Mouse (Mus musculus) Muller cell, postnatal 12 days (primary cell): ENCODE data around the gene H2al1d.
"Not testable (repeated sequence)": the region's sequence is repeated elsewhere in the genome, so short reads cannot be mapped to it uniquely, and the experiment has no call there.

Source experiments
- DNase-seq: peaks from one replicate; pipeline ENCODE4 v3.0.0-alpha.2; 2015; ENCODE audit errors: inconsistent ontology term

The H2al1d gene

DNA sequence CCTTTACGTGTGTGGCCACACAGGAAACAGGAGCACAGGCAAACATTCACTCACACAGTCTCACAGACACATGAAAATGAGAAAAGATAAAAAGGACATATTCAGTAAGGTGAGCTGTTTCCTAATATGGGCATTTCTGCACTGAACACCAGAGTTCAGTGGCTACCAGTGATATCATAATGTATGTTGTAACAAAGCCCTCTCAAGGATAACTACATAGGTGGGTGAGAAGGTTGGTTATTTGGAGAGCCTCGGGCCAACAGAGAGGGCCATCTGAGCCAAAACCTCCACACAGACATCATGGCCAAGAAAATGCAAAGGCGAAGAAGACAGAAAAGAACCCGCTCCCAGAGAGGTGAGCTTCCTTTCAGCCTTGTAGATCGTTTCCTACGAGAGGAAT is at the start of gene H2al1d:
H2al1d (plus strand) TSS at position 301 of the 400 bp plus-strand sequence.
- not testable (repeated sequence) for DNase-seq

DNA sequence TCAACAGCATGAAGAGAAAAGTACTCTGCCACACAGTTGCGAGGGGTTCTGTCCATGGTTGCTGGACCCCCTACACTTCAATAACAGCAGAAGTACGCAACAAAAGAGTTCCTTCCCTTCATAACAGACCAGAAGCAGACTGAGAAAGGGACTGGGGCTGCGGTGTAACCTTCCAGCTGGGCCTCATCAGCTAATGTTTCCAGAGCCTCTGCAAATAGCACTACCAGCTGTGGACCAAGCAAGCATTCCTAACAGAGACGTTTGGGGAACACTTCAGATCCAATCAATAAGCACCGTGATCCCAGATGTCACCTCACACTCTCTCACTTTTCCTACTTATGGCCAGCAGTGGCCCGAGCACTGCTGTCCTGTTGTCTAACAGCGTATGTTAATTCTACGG is 43.7 kb upstream of the H2al1d start:
- DNase-seq = no peak

DNA sequence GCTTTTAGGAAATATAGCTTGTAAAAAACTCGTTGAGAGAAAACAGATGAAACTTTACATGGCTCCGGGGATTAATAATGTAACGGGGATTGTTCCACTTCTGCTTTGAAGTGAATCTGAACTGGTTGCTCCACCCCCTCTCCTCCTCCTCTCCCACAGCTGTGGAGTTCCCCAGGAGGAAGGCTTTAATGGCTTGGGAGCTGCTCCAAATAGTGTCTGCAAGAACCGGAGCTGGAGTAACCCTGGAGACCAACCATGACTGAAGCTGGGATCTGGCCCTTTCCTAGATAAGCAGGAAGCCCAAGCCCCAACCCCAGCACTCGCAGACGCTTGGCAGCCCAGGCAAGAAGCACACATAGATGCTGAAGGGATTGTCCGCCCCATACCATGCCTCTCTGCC is 40.8 kb upstream of the H2al1d start:
- DNase-seq = no peak

DNA sequence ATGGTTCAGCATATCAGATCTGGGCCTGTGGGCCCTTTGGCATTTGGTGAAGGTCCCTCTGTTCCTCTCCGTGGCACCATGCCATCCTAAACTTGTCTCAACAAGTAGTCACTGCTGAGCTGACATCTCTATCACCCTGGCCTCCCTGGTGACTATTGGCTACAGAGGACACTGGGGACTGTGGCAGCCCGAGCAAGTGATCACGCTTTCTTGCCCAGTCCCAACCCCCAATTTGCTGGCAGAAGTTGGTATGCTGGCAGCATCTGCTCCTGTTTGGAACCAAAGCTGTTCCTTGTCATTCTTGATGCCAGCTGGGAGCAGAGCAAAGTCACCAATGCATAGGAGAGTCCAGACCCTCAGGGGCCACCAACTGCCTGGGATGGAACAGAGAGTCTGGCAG is 39.5 kb upstream of the H2al1d start:
- DNase-seq = peak; percentile 32

DNA sequence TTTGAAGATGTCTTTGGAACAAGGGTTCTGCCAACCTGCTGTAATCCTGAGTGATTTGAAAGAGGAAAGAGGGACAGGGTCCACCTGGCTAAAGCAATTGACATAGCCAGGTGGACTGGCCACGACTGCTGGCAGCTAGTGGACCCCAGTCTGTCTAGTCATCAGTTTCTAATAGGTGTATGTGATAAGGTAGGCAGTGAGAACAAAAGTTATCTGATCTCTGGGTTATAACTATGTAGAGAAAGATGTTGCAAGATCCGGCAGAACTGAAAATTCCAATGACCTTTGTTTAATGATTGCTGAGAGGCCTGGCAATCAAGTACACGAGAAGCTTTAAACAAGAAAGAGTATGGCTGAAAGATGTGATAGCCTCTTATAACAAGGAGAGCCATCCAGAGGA is 35.4 kb upstream of the H2al1d start:
- DNase-seq = no peak

DNA sequence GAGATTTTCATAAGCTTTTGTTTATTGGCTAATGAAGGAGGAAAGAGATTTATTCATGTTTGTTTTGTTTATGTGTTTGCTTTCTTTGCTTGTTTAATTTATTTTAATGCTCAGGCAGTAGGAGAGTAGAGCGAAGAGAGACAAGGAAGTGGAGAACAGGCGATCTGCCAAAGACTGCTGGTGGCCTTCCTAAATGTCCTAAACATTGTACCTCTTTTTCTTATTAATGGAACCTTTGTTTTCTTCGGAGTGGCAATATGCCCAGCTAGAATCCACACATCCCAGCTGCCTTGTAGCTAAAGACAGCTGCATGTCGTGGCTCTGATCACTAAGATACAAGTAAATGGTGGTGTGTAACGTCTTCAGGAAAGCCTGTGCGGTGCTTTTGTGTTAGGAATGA is 31.5 kb upstream of the H2al1d start:
- DNase-seq = no peak

DNA sequence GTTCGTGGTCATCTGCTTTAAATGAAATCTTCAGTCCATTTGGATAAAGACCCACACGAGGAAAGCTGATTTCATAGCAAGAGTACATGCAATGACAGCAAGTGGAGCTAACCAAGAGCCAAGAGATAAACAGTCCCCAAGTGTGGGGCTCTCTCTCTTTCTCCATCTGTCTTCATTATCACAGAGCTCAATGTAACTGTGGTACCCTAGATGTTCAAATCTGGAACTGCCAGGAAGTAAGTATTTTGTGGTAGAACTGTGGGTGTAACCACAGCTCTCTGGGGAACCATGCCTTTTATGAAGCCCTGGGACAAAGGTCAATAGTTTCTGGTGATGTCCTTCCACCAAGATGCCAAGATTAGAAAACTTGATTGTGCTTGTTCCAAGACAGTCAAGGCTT is 27.9 kb upstream of the H2al1d start:
- no peak for DNase-seq

DNA sequence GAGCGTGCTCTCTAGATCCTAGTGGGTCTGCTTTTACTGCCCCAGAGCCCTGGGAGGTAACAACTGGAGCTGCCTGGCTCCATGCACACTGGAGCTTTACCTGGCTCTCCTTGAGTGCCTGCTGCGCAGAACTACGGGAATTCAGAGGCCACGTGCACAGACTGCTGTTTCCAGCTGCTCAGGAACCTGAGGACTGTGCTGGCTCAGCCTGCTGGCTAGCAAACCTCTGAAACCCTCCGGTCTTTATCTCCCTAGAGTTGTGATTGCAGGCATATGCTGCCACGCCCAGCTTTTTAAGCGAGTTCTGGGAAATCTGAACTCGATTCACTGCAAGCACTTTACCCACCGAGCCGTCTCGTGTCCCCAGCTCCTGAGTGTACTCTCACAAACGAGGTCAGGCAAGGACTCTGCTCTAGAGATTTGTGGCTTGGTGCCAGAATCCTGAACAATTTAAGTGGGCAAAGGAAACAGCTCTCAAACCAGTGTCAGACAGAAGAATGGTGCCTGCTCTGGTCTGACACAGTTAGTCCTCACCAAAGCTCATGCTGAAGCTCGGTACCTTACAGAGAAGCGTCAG is 20.2 kb upstream of the H2al1d start:
- peak; percentile 5 for DNase-seq

DNA sequence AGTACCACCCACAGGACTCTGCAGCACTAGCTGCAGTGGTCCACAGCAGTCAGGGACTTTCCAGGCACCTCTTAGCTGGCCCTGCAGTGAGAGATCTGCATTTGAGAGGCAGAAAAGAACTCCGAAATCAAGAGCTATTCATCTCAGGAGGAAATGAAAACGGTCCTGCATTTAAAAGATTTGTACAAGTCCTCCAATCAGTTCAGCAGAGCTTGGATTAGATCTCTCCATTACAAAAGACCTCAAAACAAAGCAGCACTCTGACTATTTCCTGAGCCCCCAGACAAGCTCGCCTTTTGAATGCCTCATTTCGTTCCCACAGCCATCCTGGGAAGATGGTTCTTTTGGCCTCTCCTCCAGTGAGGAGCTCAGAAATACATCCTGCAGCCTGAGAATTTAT is 19.4 kb upstream of the H2al1d start:
- no peak for DNase-seq

DNA sequence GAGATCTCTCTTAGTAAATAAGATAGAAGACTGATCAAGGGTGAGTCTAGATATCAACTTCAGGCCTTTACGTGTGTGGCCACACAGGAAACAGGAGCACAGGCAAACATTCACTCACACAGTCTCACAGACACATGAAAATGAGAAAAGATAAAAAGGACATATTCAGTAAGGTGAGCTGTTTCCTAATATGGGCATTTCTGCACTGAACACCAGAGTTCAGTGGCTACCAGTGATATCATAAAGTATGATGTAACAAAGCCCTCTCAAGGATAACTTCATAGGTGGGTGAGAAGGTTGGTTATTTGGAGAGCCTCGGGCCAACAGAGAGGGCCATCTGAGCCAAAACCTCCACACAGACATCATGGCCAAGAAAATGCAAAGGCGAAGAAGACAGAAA is 9.7 kb upstream of the H2al1d start, which contains the start of gene H2al1a:
H2al1a (plus strand) TSS at position 301 of the 400 bp plus-strand sequence.
- DNase-seq = not testable (repeated sequence)

DNA sequence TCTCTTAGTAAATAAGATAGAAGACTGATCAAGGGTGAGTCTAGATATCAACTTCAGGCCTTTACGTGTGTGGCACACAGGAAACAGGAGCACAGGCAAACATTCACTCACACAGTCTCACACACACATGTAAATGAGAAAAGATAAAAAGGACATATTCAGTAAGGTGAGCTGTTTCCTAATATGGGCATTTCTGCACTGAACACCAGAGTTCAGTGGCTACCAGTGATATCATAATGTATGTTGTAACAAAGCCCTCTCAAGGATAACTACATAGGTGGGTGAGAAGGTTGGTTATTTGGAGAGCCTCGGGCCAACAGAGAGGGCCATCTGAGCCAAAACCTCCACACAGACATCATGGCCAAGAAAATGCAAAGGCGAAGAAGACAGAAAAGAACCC is 6.5 kb upstream of the H2al1d start, which contains the start of gene H2al1b:
H2al1b (plus strand) TSS at position 301 of the 400 bp plus-strand sequence.
- DNase-seq = not testable (repeated sequence)

DNA sequence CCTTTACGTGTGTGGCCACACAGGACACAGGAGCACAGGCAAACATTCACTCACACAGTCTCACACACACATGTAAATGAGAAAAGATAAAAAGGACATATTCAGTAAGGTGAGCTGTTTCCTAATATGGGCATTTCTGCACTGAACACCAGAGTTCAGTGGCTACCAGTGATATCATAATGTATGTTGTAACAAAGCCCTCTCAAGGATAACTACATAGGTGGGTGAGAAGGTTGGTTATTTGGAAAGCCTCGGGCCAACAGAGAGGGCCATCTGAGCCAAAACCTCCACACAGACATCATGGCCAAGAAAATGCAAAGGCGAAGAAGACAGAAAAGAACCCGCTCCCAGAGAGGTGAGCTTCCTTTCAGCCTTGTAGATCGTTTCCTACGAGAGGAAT is 3.3 kb upstream of the H2al1d start, which contains the start of gene H2al1c:
H2al1c (plus strand) TSS at position 301 of the 400 bp plus-strand sequence.
- not testable (repeated sequence) for DNase-seq

DNA sequence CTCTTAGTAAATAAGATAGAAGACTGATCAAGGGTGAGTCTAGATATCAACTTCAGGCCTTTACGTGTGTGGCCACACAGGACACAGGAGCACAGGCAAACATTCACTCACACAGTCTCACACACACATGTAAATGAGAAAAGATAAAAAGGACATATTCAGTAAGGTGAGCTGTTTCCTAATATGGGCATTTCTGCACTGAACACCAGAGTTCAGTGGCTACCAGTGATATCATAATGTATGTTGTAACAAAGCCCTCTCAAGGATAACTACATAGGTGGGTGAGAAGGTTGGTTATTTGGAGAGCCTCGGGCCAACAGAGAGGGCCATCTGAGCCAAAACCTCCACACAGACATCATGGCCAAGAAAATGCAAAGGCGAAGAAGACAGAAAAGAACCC is 3.0 kb downstream of the H2al1d start, which contains the start of gene H2al1e:
H2al1e (plus strand) TSS at position 301 of the 400 bp plus-strand sequence.
- not testable (repeated sequence) for DNase-seq

DNA sequence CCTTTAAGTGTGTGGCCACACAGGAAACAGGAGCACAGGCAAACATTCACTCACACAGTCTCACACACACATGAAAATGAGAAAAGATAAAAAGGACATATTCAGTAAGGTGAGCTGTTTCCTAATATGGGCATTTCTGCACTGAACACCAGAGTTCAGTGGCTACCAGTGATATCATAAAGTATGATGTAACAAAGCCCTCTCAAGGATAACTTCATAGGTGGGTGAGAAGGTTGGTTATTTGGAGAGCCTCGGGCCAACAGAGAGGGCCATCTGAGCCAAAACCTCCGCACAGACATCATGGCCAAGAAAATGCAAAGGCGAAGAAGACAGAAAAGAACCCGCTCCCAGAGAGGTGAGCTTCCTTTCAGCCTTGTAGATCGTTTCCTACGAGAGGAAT is 6.2 kb downstream of the H2al1d start, which contains the start of gene H2al1f:
H2al1f (plus strand) TSS at position 301 of the 400 bp plus-strand sequence.
- DNase-seq = not testable (repeated sequence)

DNA sequence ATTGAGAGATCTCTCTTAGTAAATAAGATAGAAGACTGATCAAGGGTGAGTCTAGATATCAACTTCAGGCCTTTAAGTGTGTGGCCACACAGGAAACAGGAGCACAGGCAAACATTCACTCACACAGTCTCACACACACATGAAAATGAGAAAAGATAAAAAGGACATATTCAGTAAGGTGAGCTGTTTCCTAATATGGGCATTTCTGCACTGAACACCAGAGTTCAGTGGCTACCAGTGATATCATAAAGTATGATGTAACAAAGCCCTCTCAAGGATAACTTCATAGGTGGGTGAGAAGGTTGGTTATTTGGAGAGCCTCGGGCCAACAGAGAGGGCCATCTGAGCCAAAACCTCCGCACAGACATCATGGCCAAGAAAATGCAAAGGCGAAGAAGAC is 9.3 kb downstream of the H2al1d start, which contains the start of gene H2al1g:
H2al1g (plus strand) TSS at position 301 of the 400 bp plus-strand sequence.
- not testable (repeated sequence) for DNase-seq

DNA sequence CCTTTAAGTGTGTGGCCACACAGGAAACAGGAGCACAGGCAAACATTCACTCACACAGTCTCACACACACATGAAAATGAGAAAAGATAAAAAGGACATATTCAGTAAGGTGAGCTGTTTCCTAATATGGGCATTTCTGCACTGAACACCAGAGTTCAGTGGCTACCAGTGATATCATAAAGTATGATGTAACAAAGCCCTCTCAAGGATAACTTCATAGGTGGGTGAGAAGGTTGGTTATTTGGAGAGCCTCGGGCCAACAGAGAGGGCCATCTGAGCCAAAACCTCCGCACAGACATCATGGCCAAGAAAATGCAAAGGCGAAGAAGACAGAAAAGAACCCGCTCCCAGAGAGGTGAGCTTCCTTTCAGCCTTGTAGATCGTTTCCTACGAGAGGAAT is 12.6 kb downstream of the H2al1d start, which contains the start of gene H2al1h:
H2al1h (plus strand) TSS at position 301 of the 400 bp plus-strand sequence.
- not testable (repeated sequence) for DNase-seq

DNA sequence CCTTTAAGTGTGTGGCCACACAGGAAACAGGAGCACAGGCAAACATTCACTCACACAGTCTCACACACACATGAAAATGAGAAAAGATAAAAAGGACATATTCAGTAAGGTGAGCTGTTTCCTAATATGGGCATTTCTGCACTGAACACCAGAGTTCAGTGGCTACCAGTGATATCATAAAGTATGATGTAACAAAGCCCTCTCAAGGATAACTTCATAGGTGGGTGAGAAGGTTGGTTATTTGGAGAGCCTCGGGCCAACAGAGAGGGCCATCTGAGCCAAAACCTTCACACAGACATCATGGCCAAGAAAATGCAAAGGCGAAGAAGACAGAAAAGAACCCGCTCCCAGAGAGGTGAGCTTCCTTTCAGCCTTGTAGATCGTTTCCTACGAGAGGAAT is 15.7 kb downstream of the H2al1d start, which contains the start of gene H2al1i:
H2al1i (plus strand) TSS at position 301 of the 400 bp plus-strand sequence.
- DNase-seq = not testable (repeated sequence)

DNA sequence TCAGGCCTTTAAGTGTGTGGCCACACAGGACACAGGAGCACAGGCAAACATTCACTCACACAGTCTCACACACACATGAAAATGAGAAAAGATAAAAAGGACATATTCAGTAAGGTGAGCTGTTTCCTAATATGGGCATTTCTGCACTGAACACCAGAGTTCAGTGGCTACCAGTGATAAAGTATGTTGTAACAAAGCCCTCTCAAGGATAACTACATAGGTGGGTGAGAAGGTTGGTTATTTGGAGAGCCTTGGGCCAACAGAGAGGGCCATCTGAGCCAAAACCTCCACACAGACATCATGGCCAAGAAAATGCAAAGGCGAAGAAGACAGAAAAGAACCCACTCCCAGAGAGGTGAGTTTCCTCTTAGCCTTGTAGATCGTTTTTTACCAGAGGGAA is 18.9 kb downstream of the H2al1d start, which contains the start of gene H2al1j:
H2al1j (plus strand) TSS at position 301 of the 400 bp plus-strand sequence.
- DNase-seq = not testable (repeated sequence)

DNA sequence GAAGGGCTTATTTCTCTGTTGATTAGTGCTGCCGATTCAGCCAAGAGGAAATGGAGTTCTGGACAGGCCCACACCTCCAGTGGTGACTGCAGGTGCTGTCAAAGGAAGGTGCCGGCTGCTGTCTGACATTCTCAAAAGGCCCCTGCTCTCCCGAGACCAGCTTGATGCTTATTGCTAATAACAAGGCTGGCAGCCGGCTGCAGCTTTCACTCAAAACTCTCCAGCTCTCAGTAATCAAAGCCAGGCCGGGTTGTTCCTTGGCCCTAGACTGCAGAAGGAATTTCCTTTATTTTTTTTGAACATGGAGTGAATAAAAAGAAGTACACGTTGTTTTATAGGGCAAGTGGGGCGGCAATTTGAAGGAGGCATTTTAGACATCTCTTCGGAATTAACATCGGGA is 37.1 kb downstream of the H2al1d start:
- DNase-seq = no peak

DNA sequence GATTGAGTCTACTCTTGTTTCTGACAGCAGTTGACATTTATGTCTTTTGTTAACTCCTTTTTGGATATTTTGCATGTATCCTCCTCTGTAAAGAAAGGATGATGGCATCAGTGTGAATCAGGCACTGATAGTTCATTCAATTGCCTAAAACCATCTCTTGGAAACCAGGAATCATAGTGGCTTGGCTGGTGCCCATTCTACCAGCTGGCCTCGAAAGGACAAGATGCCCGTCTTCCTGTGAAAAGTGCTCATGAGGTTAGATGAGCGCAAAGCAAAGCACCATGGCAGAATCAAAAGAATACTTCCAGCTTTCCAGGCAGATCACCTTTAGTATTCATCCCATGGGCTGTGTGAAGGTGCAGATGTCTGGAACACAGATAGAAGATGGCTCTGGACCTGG is 38.1 kb downstream of the H2al1d start:
- DNase-seq = no peak
